Mouse (Mus musculus): ENCODE data around the gene Son. TPM values are rescaled to one million over a fixed set of nuclear protein-coding genes. Genes with fewer than 3 reads are reported as not detected.

Son gene
- polyA plus RNA-seq, 1 experiment from 2014 or later = 98.8 TPM

Other genes starting within 250 kb of the Son start
- gene Il10rb, start 241.3 kb upstream of the Son start, polyA plus RNA-seq (2015; fragmentation: Nextera tagmentation; extraction: Ambion mirVana) = 52.3 and 58.1 TPM in 2 replicates
- 47.2 and 47.3 TPM in 2 replicates for gene Ifnar1, start 162.3 kb upstream of the Son start, polyA plus RNA-seq (2015; fragmentation: Nextera tagmentation; extraction: Ambion mirVana)
- 53.7 and 58.0 TPM in 2 replicates for gene Ifngr2, start 100.4 kb upstream of the Son start, polyA plus RNA-seq (2015; fragmentation: Nextera tagmentation; extraction: Ambion mirVana)
- gene Tmem50b, start 49.7 kb upstream of the Son start, polyA plus RNA-seq (2015; fragmentation: Nextera tagmentation; extraction: Ambion mirVana) = 48.7 and 62.2 TPM in 2 replicates
- gene Dnajc28, start 28.5 kb upstream of the Son start, polyA plus RNA-seq (2015; fragmentation: Nextera tagmentation; extraction: Ambion mirVana) = 2.7 and 2.9 TPM in 2 replicates
- 104 TPM in 2 replicates for gene Gart, start 554 bp upstream of the Son start, polyA plus RNA-seq (2015; fragmentation: Nextera tagmentation; extraction: Ambion mirVana)
- 11.7 and 16.9 TPM in 2 replicates for gene Donson, start 41.3 kb downstream of the Son start, polyA plus RNA-seq (2015; fragmentation: Nextera tagmentation; extraction: Ambion mirVana)
- gene Cryzl1, start 81.5 kb downstream of the Son start, polyA plus RNA-seq (2015; fragmentation: Nextera tagmentation; extraction: Ambion mirVana) = 62.2 and 69.9 TPM in 2 replicates
- gene Itsn1, start 81.8 kb downstream of the Son start, polyA plus RNA-seq (2015; fragmentation: Nextera tagmentation; extraction: Ambion mirVana) = 16.8 and 18.1 TPM in 2 replicates

Measured in stomach, embryonic 16.5 days (tissue).